Mouse (Mus musculus) kidney, embryonic 15.5 days (tissue): ENCODE measurements at regions not wholly inside any gene's neighbourhood (a gene's known extent, or its start where the extent isn't known, plus 50 kb on each side); places are given as distances from the start of the nearest gene placed in this dataset.

ENCODE experiments used
- ATAC-seq: fragments of 200-750 bp; cut with Nextera tagmentation; replicated peaks from 2 replicates; pipeline ENCODE4 v1.8.0; 2017; ENCODE audit warnings: moderate TSS enrichment; ENCODE audit not compliant: low FRiP score
- H3K27ac ChIP-seq: fragments of 300-500 bp; sonication (generic); 2 replicates; pipeline ENCODE4 v1.5.1; 2015; ENCODE audit warnings: mild to moderate bottlenecking, inconsistent platforms
- H3K27me3 ChIP-seq: fragments of 300-500 bp; sonication (generic); 2 replicates; pipeline ENCODE4 v1.6.1; 2015; ENCODE audit warnings: inconsistent platforms
- H3K36me3 ChIP-seq: fragments of 300-500 bp; sonication (generic); 2 replicates; pipeline ENCODE4 v1.6.1; 2015; ENCODE audit warnings: inconsistent platforms
- H3K4me1 ChIP-seq: fragments of 300-500 bp; sonication (generic); 2 replicates; pipeline ENCODE4 v1.6.1; 2015; ENCODE audit warnings: inconsistent platforms
- H3K4me2 ChIP-seq: fragments of 300-500 bp; sonication (generic); 2 replicates; pipeline ENCODE4 v1.6.1; 2015; ENCODE audit warnings: moderate library complexity, mild to moderate bottlenecking, inconsistent platforms
- H3K4me3 ChIP-seq: fragments of 300-500 bp; sonication (generic); replicated peaks from 2 replicates; pipeline ENCODE4 v1.5.1; 2015; ENCODE audit warnings: mild to moderate bottlenecking, inconsistent platforms
- H3K9ac ChIP-seq: fragments of 300-500 bp; sonication (generic); 2 replicates; pipeline ENCODE4 v1.6.1; 2015; ENCODE audit warnings: mild to moderate bottlenecking, inconsistent platforms
- H3K9me3 ChIP-seq: fragments of 300-500 bp; sonication (generic); replicated peaks from 2 replicates; pipeline ENCODE4 v1.6.1; 2016; ENCODE audit warnings: inconsistent platforms
- WGBS: fragments of 180-500 bp; shearing (Covaris S2); methylation state at CpG from one replicate; pipeline ENCODE4 v1.1.7; 2015; ENCODE audit warnings: mixed read lengths; 5-methylcytosine and 5-hydroxymethylcytosine counted together

- Histone ChIP-seq H3K9ac (no peak overlapping the region), H3K36me3 (no peaks in the 10 kb centered on the region), H3K4me1 (no peaks in the 10 kb centered on the region), H3K27me3 (no peaks in the 10 kb centered on the region), H3K27ac (no peak overlapping the region), H3K9me3 (no peaks in the 10 kb centered on the region), H3K4me3 (no peak overlapping the region), H3K4me2 (no peak overlapping the region)
- no peak for ATAC-seq
- WGBS: 75% methylated on average over 6 of the region's 6 CpGs
Measured at GRCm38 (mm10) chr9:52762836-52763235, 83.3 kb upstream of the AI593442 start.

- 66% methylated on average over 5 of the region's 5 CpGs for WGBS
- Histone ChIP-seq H3K27me3 (no peaks in the 10 kb centered on the region), H3K4me1 (no peaks in the 10 kb centered on the region), H3K36me3 (no peaks in the 10 kb centered on the region), H3K4me2 (no peak overlapping the region), H3K9me3 (no peaks in the 10 kb centered on the region), H3K27ac (no peak overlapping the region), H3K9ac (no peak overlapping the region), H3K4me3 (no peak overlapping the region)
- no peak for ATAC-seq
Measured at GRCm38 (mm10) chr9:52761257-52761656, 81.7 kb upstream of the AI593442 start.

- ATAC-seq: no peak
- 87% methylated on average over 3 of the region's 3 CpGs for WGBS
Measured at GRCm38 (mm10) chr9:52748366-52748765, 68.8 kb upstream of the AI593442 start.

GRCm38 (mm10) chr9:52738560-52739100 lies 59.0 kb upstream of the AI593442 start:
- Histone ChIP-seq H3K9me3 (no peaks in the 10 kb centered on the region), H3K4me3 (no peak overlapping the region), H3K27ac (no peak overlapping the region), H3K4me2 (no peak overlapping the region), H3K4me1 (no peaks in the 10 kb centered on the region), H3K9ac (no peak overlapping the region), H3K36me3 (no peaks in the 10 kb centered on the region), H3K27me3 (no peaks in the 10 kb centered on the region)
- ATAC-seq: no peak
- WGBS: 88% methylated on average over 5 of the region's 5 CpGs

More at GRCm38 (mm10) chr9:52748366-52748765, 68.8 kb upstream of the AI593442 start:
- no peaks in the 10 kb centered on the region for H3K4me1 ChIP-seq
- no peak overlapping the region for H3K4me2 ChIP-seq
- no peak overlapping the region for H3K4me3 ChIP-seq
- no peaks in the 10 kb centered on the region for H3K36me3 ChIP-seq
- no peaks in the 10 kb centered on the region for H3K27me3 ChIP-seq
- no peak overlapping the region for H3K27ac ChIP-seq
- H3K9me3 ChIP-seq: no peaks in the 10 kb centered on the region
- H3K9ac ChIP-seq: no peak overlapping the region
